Mouse (Mus musculus): ENCODE data around the gene Tmem101. TPM values are rescaled to one million over a fixed set of nuclear protein-coding genes. Genes with fewer than 3 reads are reported as not detected.
A peak's percentile ranks its signal among the peaks of the same experiment; 100 is the strongest.

Gene Tmem101
- polyA plus RNA-seq, 1 experiment from 2014 or later: 39.6 TPM

DNA sequence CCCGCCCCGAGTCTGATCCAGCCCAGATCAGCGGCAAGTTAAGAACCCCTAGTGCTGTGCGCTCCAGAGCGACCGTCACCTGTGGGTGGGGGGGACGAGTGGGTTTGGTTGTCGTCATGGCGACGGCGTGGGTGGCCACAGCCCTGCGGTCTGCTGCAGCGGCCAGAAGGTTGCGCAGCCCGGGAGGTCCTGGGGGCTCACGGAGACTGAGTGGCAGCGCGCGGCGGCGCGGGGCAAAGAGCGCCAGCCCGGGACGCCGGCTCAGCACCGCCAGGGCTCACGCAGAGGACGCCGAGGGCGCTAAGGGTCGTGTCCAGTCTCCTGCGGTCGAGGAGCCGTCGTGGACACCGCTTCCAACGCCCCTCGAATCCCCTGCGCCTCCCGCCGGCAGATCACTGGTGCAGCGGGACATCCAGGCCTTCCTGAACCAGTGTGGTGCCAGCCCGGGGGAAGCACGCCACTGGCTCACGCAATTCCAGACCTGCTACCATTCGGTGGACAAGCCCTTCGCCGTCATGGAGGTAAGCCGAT, 10.7 kb downstream of the Tmem101 start, which contains the start of gene Nags:
TSS of gene Nags (plus strand) at position 43 of the 531 bp plus-strand sequence.
- Histone ChIP-seq H3K4me1 (peaks cover 30% of the 10 kb centered on the region), H3K4me3 (peak within 1 kb of the TSS; percentile 48), H3K9me3 (replicated peaks) (no peaks in the 10 kb centered on the region), H3K36me3 (no peaks in the 10 kb centered on the region), H3K27ac (peak within 1 kb of the TSS; percentile 19), H3K27me3 (ENCODE audit: low read depth, poor library complexity, severe bottlenecking) (peaks cover 82% of the 10 kb centered on the region)
- peak; percentile 65 for DNase-seq (ENCODE audit: low spot score)
- WGBS: 2% methylated on average over 50 of the region's 50 CpGs

DNA sequence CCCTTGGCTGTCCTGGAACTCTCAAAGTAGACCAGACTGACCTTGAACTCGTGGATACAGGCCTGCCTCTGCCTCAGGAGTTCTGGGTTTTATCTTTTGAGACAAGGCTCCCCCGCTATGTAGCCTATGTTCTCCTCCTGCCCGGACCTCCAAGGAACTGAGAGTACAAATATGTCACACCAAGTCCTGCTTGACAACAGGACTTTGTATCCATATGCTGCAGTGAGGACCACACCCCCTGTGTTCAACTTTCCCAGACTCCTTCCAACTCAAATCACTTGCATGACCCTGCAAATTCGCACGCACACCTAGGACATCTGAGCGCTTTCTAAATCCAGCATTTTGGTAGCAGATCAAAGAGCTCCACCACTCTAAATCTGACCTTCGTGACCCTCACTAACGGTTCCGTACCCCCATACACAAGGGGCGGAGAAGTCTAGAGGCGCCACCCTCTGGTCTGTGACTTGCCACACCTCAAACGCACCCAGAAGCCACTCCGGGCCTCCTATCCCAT, 11.2 kb downstream of the Tmem101 start:
- peak overlapping the region; percentile 48 for H3K4me3 ChIP-seq
- no peak for DNase-seq (ENCODE audit: low spot score)
- H3K4me1 ChIP-seq: peaks cover 30% of the 10 kb centered on the region
- H3K36me3 ChIP-seq: no peaks in the 10 kb centered on the region
- peaks cover 81% of the 10 kb centered on the region for H3K27me3 ChIP-seq (ENCODE audit: low read depth, poor library complexity, severe bottlenecking)
- 20% methylated on average over 13 of the region's 13 CpGs for WGBS
- no peaks in the 10 kb centered on the region for H3K9me3 ChIP-seq (replicated peaks)
- H3K27ac ChIP-seq: peak overlapping the region; percentile 6

- H3K27me3 ChIP-seq (ENCODE audit: low read depth, poor library complexity, severe bottlenecking): peaks cover 71% of the 10 kb centered on the region
- DNase-seq (ENCODE audit: low spot score): no peak
- 76% methylated on average over 7 of the region's 7 CpGs for WGBS
- H3K9me3 ChIP-seq (replicated peaks): no peaks in the 10 kb centered on the region
- no peak overlapping the region for H3K4me3 ChIP-seq
- no peaks in the 10 kb centered on the region for H3K36me3 ChIP-seq
- no peak overlapping the region for H3K27ac ChIP-seq
- peaks cover 31% of the 10 kb centered on the region for H3K4me1 ChIP-seq
Observed at GRCm38 (mm10) chr11:102142355-102142754, 13.8 kb downstream of the Tmem101 start.

- WGBS: 4% methylated on average over 5 of the region's 5 CpGs
- Histone ChIP-seq H3K4me3 (no peak overlapping the region), H3K4me1 (peaks cover 12% of the 10 kb centered on the region), H3K27me3 (ENCODE audit: low read depth, poor library complexity, severe bottlenecking) (peaks cover 62% of the 10 kb centered on the region), H3K9me3 (replicated peaks) (no peaks in the 10 kb centered on the region), H3K27ac (no peak overlapping the region), H3K36me3 (no peaks in the 10 kb centered on the region)
- peak; percentile 77 for DNase-seq (ENCODE audit: low spot score)
Observed at GRCm38 (mm10) chr11:102140508-102140907, 15.7 kb downstream of the Tmem101 start.

DNA sequence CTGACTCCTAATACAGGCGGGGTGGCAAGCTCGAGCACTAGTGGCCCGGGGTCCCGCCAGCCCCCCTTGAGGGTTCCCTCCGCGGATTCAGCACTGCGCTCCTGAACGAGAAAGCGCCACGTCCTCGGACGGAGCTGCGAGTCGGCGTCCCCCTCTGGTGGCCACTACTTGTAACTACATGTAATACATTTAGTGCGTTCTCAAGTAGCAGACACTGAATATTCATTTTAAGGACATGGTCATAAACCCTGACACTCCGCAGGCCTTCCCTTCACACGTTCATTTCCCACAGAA, 17.8 kb downstream of the Tmem101 start:
- Histone ChIP-seq H3K9me3 (replicated peaks) (no peaks in the 10 kb centered on the region), H3K4me1 (peaks cover 14% of the 10 kb centered on the region), H3K36me3 (no peaks in the 10 kb centered on the region), H3K27ac (no peak overlapping the region), H3K4me3 (peak overlapping the region; percentile 41), H3K27me3 (ENCODE audit: low read depth, poor library complexity, severe bottlenecking) (peaks cover 55% of the 10 kb centered on the region)
- WGBS: 1% methylated on average over 18 of the region's 18 CpGs
- DNase-seq (ENCODE audit: low spot score): peak; percentile 82

DNA sequence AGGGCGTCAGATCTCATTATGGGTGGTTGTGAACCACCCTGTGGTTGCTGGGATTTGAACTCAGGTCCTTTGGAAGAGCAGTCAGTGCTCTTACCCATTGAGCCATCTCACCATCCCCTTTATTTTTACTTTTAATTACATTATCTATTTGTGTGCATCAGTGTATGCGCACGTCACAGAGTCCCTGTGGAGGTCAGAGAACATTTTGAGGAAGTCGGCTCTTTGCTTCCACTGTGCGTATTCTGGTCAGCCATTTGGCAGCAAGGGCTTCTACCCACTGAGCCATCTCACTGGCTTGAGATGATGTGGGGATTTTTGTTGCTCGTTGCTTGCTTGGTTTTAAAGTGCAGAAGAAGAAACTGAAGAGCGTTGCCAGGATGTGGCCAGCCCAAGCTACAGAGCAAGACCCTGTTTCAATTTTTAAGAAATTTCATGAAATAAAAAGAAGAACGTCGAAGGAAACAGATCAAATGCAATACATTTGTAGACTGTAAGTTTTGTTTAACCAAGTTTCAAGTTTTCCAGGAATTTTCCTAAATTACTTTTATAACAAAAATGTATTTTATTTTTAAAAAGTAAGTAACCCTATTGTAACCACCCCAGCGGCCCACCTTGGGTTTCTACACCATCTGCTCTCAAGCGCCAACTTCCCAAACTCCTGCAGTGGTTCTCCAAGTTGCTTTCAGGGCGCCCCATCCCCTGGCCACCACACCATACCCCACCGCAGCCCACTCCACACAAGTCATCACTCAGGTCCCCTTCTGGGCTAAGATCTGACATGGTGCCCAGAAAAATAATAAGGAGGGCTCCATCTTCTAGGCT, 18.4 kb downstream of the Tmem101 start:
- Histone ChIP-seq H3K9me3 (replicated peaks) (no peaks in the 10 kb centered on the region), H3K27ac (no peak overlapping the region), H3K4me1 (peaks cover 14% of the 10 kb centered on the region), H3K4me3 (peak overlapping the region; percentile 41), H3K27me3 (ENCODE audit: low read depth, poor library complexity, severe bottlenecking) (peaks cover 50% of the 10 kb centered on the region), H3K36me3 (no peaks in the 10 kb centered on the region)
- no peak for DNase-seq (ENCODE audit: low spot score)
- whole genome bisulfite sequencing: 51% methylated on average over 13 of the region's 13 CpGs

DNA sequence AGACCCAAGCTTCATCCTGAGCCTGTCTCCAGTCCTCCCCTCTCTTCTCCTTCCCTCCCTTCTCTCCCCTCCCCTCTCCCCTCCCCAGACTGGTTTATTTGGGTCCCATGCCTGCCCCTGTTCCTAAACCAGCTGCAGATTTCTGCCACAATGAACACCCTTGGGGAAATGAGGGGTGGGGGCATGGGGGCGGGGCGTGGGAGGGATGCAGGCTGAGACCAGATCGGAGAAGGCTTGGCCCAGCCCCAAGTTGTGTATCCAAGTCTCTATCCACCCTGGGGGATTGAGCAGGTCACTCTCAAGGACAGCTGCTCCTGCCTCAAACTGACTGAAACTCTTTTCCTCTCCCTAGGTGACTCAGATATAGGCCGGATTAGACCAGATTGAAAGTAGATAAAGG, 21.7 kb downstream of the Tmem101 start:
- H3K27me3 ChIP-seq (ENCODE audit: low read depth, poor library complexity, severe bottlenecking): peaks cover 41% of the 10 kb centered on the region
- no peak overlapping the region for H3K27ac ChIP-seq
- H3K4me1 ChIP-seq: peaks cover 25% of the 10 kb centered on the region
- DNase-seq (ENCODE audit: low spot score): no peak
- no peaks in the 10 kb centered on the region for H3K36me3 ChIP-seq
- H3K4me3 ChIP-seq: no peak overlapping the region
- 42% methylated on average over 4 of the region's 4 CpGs for WGBS
- no peaks in the 10 kb centered on the region for H3K9me3 ChIP-seq (replicated peaks)

DNA sequence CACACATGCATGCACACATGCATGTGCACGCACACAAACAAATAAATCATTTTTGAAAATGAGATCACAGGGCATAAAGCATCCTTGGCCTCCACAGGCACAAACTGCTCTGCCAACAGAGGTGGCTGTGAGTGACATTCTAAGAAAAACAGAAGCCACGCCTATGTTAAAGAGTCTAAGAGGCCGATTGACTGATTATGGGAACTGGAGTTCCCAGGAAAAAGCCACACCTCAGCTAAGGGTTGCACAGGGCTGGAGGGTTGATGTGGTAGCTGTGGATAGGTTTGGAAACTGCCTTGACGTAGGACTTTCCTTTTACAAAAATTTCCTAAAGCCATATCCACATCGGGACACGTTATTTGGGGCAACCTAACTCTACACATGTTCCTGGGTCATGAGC, 38.8 kb downstream of the Tmem101 start:
- no peaks in the 10 kb centered on the region for H3K9me3 ChIP-seq (replicated peaks)
- H3K4me3 ChIP-seq: no peak overlapping the region

DNA sequence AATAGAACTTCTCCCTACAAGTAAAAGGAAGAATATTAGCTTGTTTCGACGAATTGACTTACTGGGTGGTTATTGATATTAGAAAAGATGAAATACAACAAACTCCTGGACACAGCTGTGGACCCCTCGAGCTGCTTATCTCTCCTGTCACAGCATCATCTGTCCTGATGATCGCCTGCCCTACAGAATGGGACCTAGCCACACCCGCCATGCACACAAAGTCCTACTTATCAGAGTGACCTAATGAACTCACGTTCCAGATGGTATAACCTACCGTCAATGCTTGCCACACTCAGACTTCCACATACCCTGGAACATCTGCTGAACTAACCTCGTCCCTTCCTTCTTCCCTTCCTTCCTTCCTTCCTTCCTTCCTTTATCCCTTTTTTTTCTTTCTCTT, 40.0 kb downstream of the Tmem101 start:
- WGBS: 72% methylated on average over 8 of the region's 8 CpGs
- H3K4me1 ChIP-seq: no peaks in the 10 kb centered on the region

More for the DNA sequence above, 38.8 kb downstream of the Tmem101 start:
- no peaks in the 10 kb centered on the region for H3K4me1 ChIP-seq
- H3K36me3 ChIP-seq: no peaks in the 10 kb centered on the region
- DNase-seq (ENCODE audit: low spot score): no peak
- H3K27me3 ChIP-seq (ENCODE audit: low read depth, poor library complexity, severe bottlenecking): peaks cover 10% of the 10 kb centered on the region
- no peak overlapping the region for H3K27ac ChIP-seq
- WGBS: 82% methylated on average over 6 of the region's 6 CpGs

DNA sequence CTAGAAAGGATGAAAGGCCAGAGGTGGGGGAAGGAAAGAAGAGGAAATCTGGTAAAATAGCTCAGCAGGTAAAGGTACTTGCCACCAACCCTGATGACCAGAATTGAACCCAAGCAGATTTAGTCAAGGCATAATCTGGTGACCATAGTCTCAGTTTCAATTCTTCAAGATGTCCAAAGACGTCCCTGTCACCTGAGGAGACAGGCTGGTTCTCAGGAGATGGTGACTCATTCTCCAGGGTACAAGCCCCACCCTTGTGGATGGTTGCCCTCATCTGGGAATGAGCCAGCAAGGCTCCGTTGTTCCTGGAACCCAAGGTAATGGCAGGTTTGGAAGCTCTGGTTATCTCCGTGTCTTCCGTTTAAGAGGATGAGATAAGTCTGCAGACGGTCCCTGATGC, 44.6 kb downstream of the Tmem101 start:
- Histone ChIP-seq H3K9me3 (replicated peaks) (no peaks in the 10 kb centered on the region), H3K27me3 (ENCODE audit: low read depth, poor library complexity, severe bottlenecking) (peaks cover 56% of the 10 kb centered on the region), H3K36me3 (no peaks in the 10 kb centered on the region), H3K4me3 (no peak overlapping the region), H3K4me1 (peaks cover 11% of the 10 kb centered on the region), H3K27ac (no peak overlapping the region)
- 87% methylated on average over 5 of the region's 5 CpGs for WGBS
- DNase-seq (ENCODE audit: low spot score): no peak

More for the DNA sequence above, 40.0 kb downstream of the Tmem101 start:
- Histone ChIP-seq H3K9me3 (replicated peaks) (no peaks in the 10 kb centered on the region), H3K27ac (no peak overlapping the region), H3K27me3 (ENCODE audit: low read depth, poor library complexity, severe bottlenecking) (peaks cover 11% of the 10 kb centered on the region), H3K36me3 (no peaks in the 10 kb centered on the region), H3K4me3 (no peak overlapping the region)
- no peak for DNase-seq (ENCODE audit: low spot score)

DNA sequence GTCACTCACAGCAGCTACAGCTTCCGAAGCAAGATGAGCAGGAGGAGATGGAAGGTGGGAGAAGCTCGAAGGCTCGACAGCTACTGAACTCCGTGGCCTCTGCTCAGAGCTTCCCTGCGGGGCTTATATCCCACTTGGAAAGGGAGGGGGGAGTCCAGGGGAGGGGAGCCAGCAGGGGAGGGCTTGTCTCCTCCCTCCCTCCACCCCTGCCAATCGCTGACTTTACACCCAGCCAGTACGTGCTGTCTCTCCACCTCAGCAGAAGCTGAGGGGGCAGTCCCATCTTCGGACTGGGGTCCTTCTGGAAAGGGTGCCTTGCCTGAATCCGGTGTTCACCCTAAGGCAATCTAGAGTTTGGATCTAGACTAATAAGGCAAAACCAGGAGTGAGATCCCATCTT, 48.5 kb downstream of the Tmem101 start, which contains the start of gene Pyy:
TSS of gene Pyy (minus strand) at position 101 of the 400 bp plus-strand sequence.
- H3K27ac ChIP-seq: no peak within 1 kb of the TSS
- H3K36me3 ChIP-seq: no peaks in the 10 kb centered on the region
- WGBS: 18% methylated on average over 9 of the region's 9 CpGs
- H3K4me3 ChIP-seq: peak within 1 kb of the TSS; percentile 20; the same call in 1 of the 2 replicates
- DNase-seq (ENCODE audit: low spot score): no peak
- H3K27me3 ChIP-seq (ENCODE audit: low read depth, poor library complexity, severe bottlenecking): peaks cover 83% of the 10 kb centered on the region
- peaks cover 12% of the 10 kb centered on the region for H3K4me1 ChIP-seq
- no peaks in the 10 kb centered on the region for H3K9me3 ChIP-seq (replicated peaks)

DNA sequence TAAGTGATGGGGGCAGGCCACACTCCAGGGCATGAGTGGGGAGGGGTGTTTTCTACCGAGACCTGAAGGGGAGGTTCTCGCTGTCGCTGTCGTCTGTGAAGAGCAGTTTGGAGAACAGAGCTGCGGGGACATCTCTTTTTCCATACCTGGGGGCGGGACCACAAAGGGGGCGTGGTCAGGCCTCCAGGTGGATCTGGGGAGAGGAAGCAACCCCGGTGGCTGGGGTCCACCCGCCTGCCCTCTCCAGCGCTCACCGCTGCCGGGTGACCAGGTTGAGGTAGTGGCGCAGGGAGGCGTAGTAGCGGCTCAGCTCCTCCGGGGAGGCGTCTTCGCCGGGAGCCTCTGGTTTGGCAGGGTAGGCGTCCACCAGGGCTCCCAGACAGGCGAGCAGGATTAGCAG, 49.3 kb downstream of the Tmem101 start:
- Histone ChIP-seq H3K36me3 (no peaks in the 10 kb centered on the region), H3K4me1 (peaks cover 20% of the 10 kb centered on the region), H3K9me3 (replicated peaks) (no peaks in the 10 kb centered on the region), H3K27me3 (ENCODE audit: low read depth, poor library complexity, severe bottlenecking) (peaks cover 86% of the 10 kb centered on the region), H3K4me3 (peak overlapping the region; percentile 20; the same call in 1 of the 2 replicates), H3K27ac (no peak overlapping the region)
- 1% methylated on average over 21 of the region's 21 CpGs for WGBS
- no peak for DNase-seq (ENCODE audit: low spot score)
